In the genomic region with DNA sequence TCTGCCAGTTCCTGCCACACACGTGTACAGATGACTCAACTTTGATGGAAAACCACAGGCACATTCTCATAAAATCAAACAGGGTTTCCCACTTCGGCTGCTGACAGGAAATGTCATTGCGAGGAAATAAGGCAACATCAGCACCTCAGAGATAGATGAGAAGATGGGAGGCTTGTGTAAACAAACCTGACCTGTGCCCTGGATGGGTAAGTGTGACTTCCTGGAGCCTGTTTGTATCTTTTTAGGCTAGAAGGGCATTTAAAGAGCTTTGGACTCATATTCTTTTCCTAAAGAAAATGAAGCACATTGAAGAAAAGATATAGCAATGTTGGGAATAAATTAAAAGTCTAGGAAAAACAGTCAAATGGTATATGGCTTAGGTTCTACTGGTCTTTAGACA, we compare ENCODE assay signal across 22 mouse cellular contexts.
"Had no signal": no experiment of that assay in that cellular context is flagged by ENCODE, and none has a peak within 500 bp of the region (broad histone marks: within the 10 kb centered on the region; RNA-seq: fewer than 3 reads in every experiment).

No protein-coding gene starts in this region.

- H3K4me2 ChIP-seq: limb, embryonic 12.5 days; limb, embryonic 15.5 days; liver, embryonic 11.5 days; midbrain, embryonic 12.5 days; midbrain, embryonic 15.5 days; neural tube, embryonic 12.5 days; neural tube, embryonic 15.5 days; stomach, embryonic 15.5 days had no signal

- H3K4me3 ChIP-seq: layer of hippocampus, adult 2 months; limb, embryonic 12.5 days; limb, embryonic 15.5 days; midbrain, embryonic 12.5 days; midbrain, embryonic 15.5 days; neural tube, embryonic 12.5 days; neural tube, embryonic 15.5 days; stomach, embryonic 15.5 days had no signal

- H3K4me1 ChIP-seq: limb, embryonic 12.5 days; limb, embryonic 15.5 days; midbrain, embryonic 12.5 days; midbrain, embryonic 15.5 days; neural tube, embryonic 12.5 days; neural tube, embryonic 15.5 days; stomach, embryonic 15.5 days had no signal

- H3K27ac ChIP-seq: kidney, postnatal 0 days; layer of hippocampus, adult 2 months; limb, embryonic 12.5 days; limb, embryonic 15.5 days; liver, embryonic 14.5 days; macrophage; midbrain, embryonic 12.5 days; midbrain, embryonic 15.5 days; neural tube, embryonic 12.5 days; neural tube, embryonic 15.5 days; stomach, embryonic 15.5 days had no signal

- H3K9me3 ChIP-seq: limb, embryonic 12.5 days; limb, embryonic 15.5 days; midbrain, embryonic 12.5 days; midbrain, embryonic 15.5 days; neural tube, embryonic 12.5 days; neural tube, embryonic 15.5 days; stomach, embryonic 15.5 days had no signal

- H3K9ac ChIP-seq: limb, embryonic 12.5 days; limb, embryonic 15.5 days; liver, embryonic 14.5 days; liver, postnatal 0 days; midbrain, embryonic 12.5 days; midbrain, embryonic 15.5 days; neural tube, embryonic 12.5 days; neural tube, embryonic 15.5 days; stomach, embryonic 15.5 days had no signal

- H3K36me3 ChIP-seq: limb, embryonic 12.5 days; limb, embryonic 15.5 days; midbrain, embryonic 12.5 days; midbrain, embryonic 15.5 days; neural tube, embryonic 12.5 days; neural tube, embryonic 15.5 days; stomach, embryonic 15.5 days had no signal

- DNase-seq: kidney, adult 11 months; kidney, adult 9 months; kidney, postnatal 25 days; layer of hippocampus, postnatal 36 days; left cerebral cortex, postnatal 4 days; liver, postnatal 0 days; right cerebral cortex, adult 18-20 months; right cerebral cortex, postnatal 25 days; spleen, adult 18-20 months; thymus, postnatal 25 days had no signal

- ATAC-seq: liver, postnatal 0 days; midbrain, embryonic 15.5 days had no signal

- H3K27me3 ChIP-seq: limb, embryonic 12.5 days; limb, embryonic 15.5 days; midbrain, embryonic 12.5 days; midbrain, embryonic 15.5 days; neural tube, embryonic 12.5 days; neural tube, embryonic 15.5 days; stomach, embryonic 15.5 days had no signal
